In the genomic region with DNA sequence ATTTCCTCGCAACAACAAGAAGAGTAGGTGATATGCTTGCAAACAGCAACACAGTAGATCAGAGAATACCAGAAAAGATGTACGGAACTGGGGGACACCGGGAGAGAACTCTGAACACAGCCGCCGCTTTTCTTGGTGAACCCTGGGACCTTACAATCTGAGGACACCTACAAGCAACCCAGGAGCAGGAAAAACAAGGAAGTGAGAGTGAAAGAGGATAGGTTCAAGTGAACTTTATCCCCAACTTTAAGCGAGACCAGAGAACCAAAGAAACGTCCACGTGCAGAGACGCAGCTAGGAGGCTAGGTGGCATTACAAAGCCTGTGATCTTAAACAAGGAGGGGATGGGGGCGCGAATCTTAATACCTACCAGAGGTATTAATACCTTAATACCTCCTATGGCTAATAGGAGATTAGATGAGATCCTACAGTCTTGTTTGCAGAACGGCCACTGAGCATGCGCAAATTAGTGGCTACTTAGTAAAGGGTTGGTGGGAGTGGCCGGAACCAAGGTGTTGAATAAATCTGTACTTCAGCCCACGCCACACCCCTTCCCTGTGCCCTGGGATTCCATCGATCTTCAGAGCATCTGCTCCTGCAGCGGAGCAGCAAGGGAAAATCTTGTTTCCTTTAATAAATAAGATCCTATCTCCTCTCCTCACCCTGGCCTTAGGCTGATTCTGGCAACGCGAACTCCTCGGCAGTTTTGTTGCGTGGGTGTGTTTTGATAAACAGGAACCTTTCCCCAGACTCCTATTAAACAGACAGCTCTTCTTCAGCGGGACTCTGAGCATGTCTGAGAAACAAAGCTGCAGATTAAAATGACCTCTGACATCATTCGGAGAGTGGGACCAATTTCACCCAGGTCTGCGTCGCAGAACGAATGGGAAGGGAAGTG, we compare ENCODE assay signal across 12 mouse cellular contexts.
"Had no signal": no experiment of that assay in that cellular context is flagged by ENCODE, and none has a peak within 500 bp of the region (broad histone marks: within the 10 kb centered on the region; RNA-seq: fewer than 3 reads in every experiment).

No protein-coding gene starts in this region.

- H3K4me3 ChIP-seq: hindbrain, embryonic 15.5 days; limb, embryonic 15.5 days; liver, embryonic 12.5 days; lung, embryonic 15.5 days; midbrain, embryonic 13.5 days had no signal

- H3K27ac ChIP-seq: hindbrain, embryonic 15.5 days; limb, embryonic 15.5 days; liver, embryonic 12.5 days; lung, embryonic 15.5 days; midbrain, embryonic 13.5 days had no signal

- H3K9me3 ChIP-seq: hindbrain, embryonic 15.5 days; limb, embryonic 15.5 days; liver, embryonic 12.5 days; lung, embryonic 15.5 days; midbrain, embryonic 13.5 days had no signal

- H3K27me3 ChIP-seq: hindbrain, embryonic 15.5 days; limb, embryonic 15.5 days; liver, embryonic 12.5 days; lung, embryonic 15.5 days; midbrain, embryonic 13.5 days had no signal

- H3K4me2 ChIP-seq: hindbrain, embryonic 15.5 days; limb, embryonic 15.5 days; liver, embryonic 12.5 days; lung, embryonic 15.5 days; midbrain, embryonic 13.5 days had no signal

- H3K4me1 ChIP-seq: hindbrain, embryonic 15.5 days; limb, embryonic 15.5 days; liver, embryonic 12.5 days had no signal

- DNase-seq: kidney, adult 18-20 months; kidney, postnatal 10 days; kidney, postnatal 4 days; layer of hippocampus, postnatal 36 days; right cerebral cortex, postnatal 14 days; thymus, adult 2 months; thymus, postnatal 36 days had no signal

- H3K9ac ChIP-seq: hindbrain, embryonic 15.5 days; limb, embryonic 15.5 days; liver, embryonic 12.5 days; lung, embryonic 15.5 days; midbrain, embryonic 13.5 days had no signal

- ATAC-seq: liver, embryonic 12.5 days; midbrain, embryonic 13.5 days had no signal

- H3K36me3 ChIP-seq: hindbrain, embryonic 15.5 days; limb, embryonic 15.5 days; liver, embryonic 12.5 days; lung, embryonic 15.5 days; midbrain, embryonic 13.5 days had no signal
